Mouse (Mus musculus) hindbrain, postnatal 0 days (tissue): ENCODE results near the gene Elf5. TPM values are rescaled to one million over a fixed set of nuclear protein-coding genes. Genes with fewer than 3 reads are reported as not detected.

Experiments
- ATAC-seq: fragments of 200-750 bp; cut with Nextera tagmentation; 2 replicates; pipeline ENCODE4 v1.8.0; 2017; ENCODE audit warnings: mild to moderate bottlenecking, moderate TSS enrichment, moderate library complexity
- DNase-seq: peaks from one replicate; pipeline ENCODE4 v3.0.0-alpha.2; 2015; ENCODE audit warnings: low spot score
- H3K27ac ChIP-seq: fragments of 300-500 bp; sonication (generic); 2 replicates; pipeline ENCODE4 v1.5.1; 2014; ENCODE audit warnings: mild to moderate bottlenecking
- H3K27me3 ChIP-seq: fragments of 300-500 bp; sonication (generic); 2 replicates; pipeline ENCODE4 v1.6.1; 2014; ENCODE audit warnings: low read length, mixed read lengths; ENCODE audit not compliant: insufficient read depth
- H3K36me3 ChIP-seq: fragments of 300-500 bp; sonication (generic); 2 replicates; pipeline ENCODE4 v1.6.1; 2014; ENCODE audit warnings: low read length, mixed read lengths; ENCODE audit not compliant: insufficient read depth
- H3K4me1 ChIP-seq: fragments of 300-500 bp; sonication (generic); 2 replicates; pipeline ENCODE4 v1.6.1; 2014; ENCODE audit warnings: antibody characterized with exemption, low read length, mixed read lengths; ENCODE audit not compliant: insufficient read depth
- H3K4me2 ChIP-seq: fragments of 300-500 bp; sonication (generic); 2 replicates; pipeline ENCODE4 v1.6.1; 2014; ENCODE audit warnings: low read depth, mild to moderate bottlenecking, low read length, moderate library complexity, mixed read lengths
- H3K4me3 ChIP-seq: fragments of 300-500 bp; sonication (generic); 2 replicates; pipeline ENCODE4 v1.5.1; 2014; ENCODE audit warnings: low read length
- H3K9ac ChIP-seq: fragments of 300-500 bp; sonication (generic); replicated peaks from 2 replicates; pipeline ENCODE4 v1.6.1; 2014; ENCODE audit warnings: mild to moderate bottlenecking, low read length, moderate library complexity, mixed read lengths
- H3K9me3 ChIP-seq: fragments of 300-500 bp; sonication (generic); 2 replicates; pipeline ENCODE4 v1.6.1; 2016; ENCODE audit warnings: low read length, mixed read lengths
- CTCF ChIP-seq: IDR thresholded peaks from 2 replicates; pipeline ENCODE4 v1.5.1; 2016; ENCODE audit warnings: antibody characterized with exemption, control low read depth, low read depth
- WGBS: fragments of 180-500 bp; shearing (Covaris S2); extraction: QIAGEN DNeasy Blood & Tissue Kit; methylation state at CpG from one replicate; pipeline ENCODE4 v1.1.7; 2014; 5-methylcytosine and 5-hydroxymethylcytosine counted together
- polyA plus RNA-seq: library from polyadenylated mRNA; unstranded; fragments of >200 nt; fragmentation: Nextera tagmentation; extraction: Ambion mirVana; gene quantifications from 2 replicates; pipeline ENCODE4 v1.2.1, GENCODE M21; 2015
- total RNA-seq: library from RNA; depleted of rRNA; stranded (reverse); fragments of >200 nt; gene quantifications from 2 replicates; pipeline ENCODE4 v1.2.3, GENCODE M21; 2014; rRNA removed

Gene Elf5
- total RNA-seq (0.07 TPM in 1 of 2 replicates, not detected in the other), polyA plus RNA-seq (not detected in 2 replicates)

DNA sequence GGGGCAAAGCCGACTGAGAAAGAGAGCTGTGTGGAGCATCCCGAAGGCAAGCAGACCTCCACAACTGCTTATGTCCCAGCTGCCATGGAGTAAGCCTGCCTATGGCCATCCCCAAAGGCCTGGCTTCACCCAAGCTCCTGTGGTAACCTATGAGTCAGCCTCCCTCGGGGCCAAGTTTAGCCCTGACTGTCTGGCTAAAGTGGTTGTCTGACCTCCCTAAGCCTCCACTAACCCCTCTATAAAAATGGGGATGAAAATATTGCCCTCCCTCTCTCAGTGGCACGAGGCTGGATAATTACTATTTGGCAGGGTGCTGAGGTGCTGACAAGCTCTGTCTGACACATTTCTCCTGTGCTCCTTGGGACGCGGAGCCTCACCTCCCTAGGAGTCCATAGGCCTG, at the start of gene Elf5:
Gene Elf5, plus strand, starts transcription at position 341 of the 400 bp plus-strand sequence.
- no peak for ATAC-seq
- no peak for DNase-seq
- WGBS = 77% methylated on average over 6 of the region's 6 CpGs
- no peak for TF ChIP-seq CTCF
- Histone ChIP-seq H3K4me1 (no peaks in the 10 kb centered on the region), H3K9me3 (no peaks in the 10 kb centered on the region), H3K27me3 (no peaks in the 10 kb centered on the region), H3K27ac (no peak within 1 kb of the TSS), H3K4me2 (no peak within 1 kb of the TSS), H3K4me3 (no peak within 1 kb of the TSS), H3K9ac (no peak within 1 kb of the TSS), H3K36me3 (no peaks in the 10 kb centered on the region)

DNA sequence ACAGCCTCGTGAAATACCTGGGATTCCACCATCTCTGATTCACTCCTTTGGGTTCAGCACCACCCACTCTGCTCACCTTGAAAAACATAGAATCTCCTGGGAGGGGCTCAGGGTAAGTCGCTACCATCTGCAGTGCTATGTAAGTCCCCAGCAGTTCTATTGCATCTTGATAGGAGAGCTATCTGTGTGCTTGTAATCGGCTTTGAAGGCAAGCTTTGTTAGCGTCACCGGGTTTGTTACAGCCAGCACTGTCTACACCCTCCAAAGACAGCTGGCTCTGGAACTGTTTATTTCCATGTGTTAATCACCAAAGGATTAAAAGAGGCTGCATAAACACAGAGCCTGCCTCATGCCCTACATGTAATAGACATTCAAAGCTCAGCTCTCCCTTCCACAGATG, 38.9 kb upstream of the Elf5 start:
- no peak for TF ChIP-seq CTCF
- DNase-seq = no peak
- no peak overlapping the region for H3K9ac ChIP-seq
- no peaks in the 10 kb centered on the region for H3K36me3 ChIP-seq
- no peak for ATAC-seq
- no peaks in the 10 kb centered on the region for H3K4me1 ChIP-seq
- H3K4me3 ChIP-seq = no peak overlapping the region
- no peaks in the 10 kb centered on the region for H3K27me3 ChIP-seq
- 69% methylated on average over 5 of the region's 5 CpGs for WGBS
- H3K27ac ChIP-seq = no peak overlapping the region
- no peak overlapping the region for H3K4me2 ChIP-seq
- no peaks in the 10 kb centered on the region for H3K9me3 ChIP-seq

DNA sequence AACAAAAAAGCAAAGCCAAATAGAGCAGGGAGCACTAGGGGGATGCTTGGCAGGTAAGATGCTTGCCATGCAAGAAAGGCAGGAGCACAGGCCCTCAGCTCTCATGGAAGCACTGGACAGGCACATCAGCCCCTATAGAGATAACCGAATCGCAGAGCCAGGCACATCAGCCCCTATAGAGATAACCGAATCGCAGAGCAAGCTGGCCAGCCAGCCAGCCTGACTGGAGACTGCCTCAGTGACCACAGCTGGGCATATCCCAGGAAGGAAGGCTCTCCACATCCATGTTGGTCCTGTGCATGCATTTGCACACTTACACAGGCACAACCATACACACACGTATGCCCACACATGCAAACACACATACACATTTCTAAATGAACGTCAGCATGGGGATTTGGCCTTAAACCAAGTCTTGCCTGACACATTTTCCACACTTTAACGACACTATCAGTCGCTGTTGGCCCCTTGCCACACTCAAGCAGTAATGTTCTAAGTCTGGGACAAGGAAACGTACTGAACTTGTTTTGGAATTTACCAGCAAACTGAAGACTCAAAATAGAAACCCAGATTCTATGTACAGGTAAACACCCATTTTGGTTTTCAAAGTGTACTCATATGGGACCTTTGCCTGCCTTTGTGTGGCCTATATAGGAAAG, 31.9 kb upstream of the Elf5 start:
- WGBS = 66% methylated on average over 9 of the region's 9 CpGs

DNA sequence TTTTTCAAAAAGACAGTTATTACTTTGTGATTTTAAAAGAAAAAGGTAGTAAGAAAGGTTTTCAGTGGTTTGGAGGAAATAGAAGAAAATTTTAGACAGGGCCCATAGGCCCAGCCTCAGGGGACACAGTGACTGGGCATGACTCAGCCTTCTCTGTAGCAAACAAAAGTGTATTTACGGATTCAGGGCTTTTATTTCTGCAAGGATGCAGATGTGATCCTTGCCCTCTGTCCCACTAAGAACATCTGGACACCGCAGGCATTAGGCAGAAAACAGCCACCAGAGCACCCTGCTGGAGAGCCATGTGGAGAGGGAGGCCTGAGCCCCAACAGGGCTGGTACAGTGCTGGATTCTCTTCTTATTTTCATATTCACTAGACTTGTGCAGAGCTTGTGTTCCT, 29.3 kb upstream of the Elf5 start:
- DNase-seq (no peak), ATAC-seq (no peak)
- TF ChIP-seq CTCF = no peak
- H3K27me3 ChIP-seq = no peaks in the 10 kb centered on the region
- no peak overlapping the region for H3K4me2 ChIP-seq
- no peaks in the 10 kb centered on the region for H3K9me3 ChIP-seq
- no peaks in the 10 kb centered on the region for H3K4me1 ChIP-seq
- 76% methylated on average over 2 of the region's 2 CpGs for WGBS
- no peaks in the 10 kb centered on the region for H3K36me3 ChIP-seq
- H3K27ac ChIP-seq = no peak overlapping the region
- no peak overlapping the region for H3K4me3 ChIP-seq
- H3K9ac ChIP-seq = no peak overlapping the region

More for the DNA sequence above, 31.9 kb upstream of the Elf5 start:
- Histone ChIP-seq H3K36me3 (no peaks in the 10 kb centered on the region), H3K27ac (no peak overlapping the region), H3K9ac (no peak overlapping the region), H3K4me3 (no peak overlapping the region), H3K4me2 (no peak overlapping the region), H3K4me1 (no peaks in the 10 kb centered on the region), H3K9me3 (no peaks in the 10 kb centered on the region), H3K27me3 (no peaks in the 10 kb centered on the region)
- no peak for DNase-seq
- no peak for TF ChIP-seq CTCF
- ATAC-seq = no peak

- DNase-seq (no peak), ATAC-seq (no peak)
- Histone ChIP-seq H3K4me2 (no peak overlapping the region), H3K36me3 (no peaks in the 10 kb centered on the region), H3K4me1 (0 out of 2 replicates have a peak, but pooled peaks cover 4% of the 10 kb centered on the region), H3K9ac (no peak overlapping the region), H3K27ac (no peak overlapping the region), H3K9me3 (no peaks in the 10 kb centered on the region), H3K27me3 (no peaks in the 10 kb centered on the region), H3K4me3 (no peak overlapping the region)
- 86% methylated on average over 1 of the region's 1 CpGs for WGBS
- no peak for TF ChIP-seq CTCF
These were observed 23.6 kb upstream of the Elf5 start for GRCm38 (mm10) chr2:103387881-103388280.

DNA sequence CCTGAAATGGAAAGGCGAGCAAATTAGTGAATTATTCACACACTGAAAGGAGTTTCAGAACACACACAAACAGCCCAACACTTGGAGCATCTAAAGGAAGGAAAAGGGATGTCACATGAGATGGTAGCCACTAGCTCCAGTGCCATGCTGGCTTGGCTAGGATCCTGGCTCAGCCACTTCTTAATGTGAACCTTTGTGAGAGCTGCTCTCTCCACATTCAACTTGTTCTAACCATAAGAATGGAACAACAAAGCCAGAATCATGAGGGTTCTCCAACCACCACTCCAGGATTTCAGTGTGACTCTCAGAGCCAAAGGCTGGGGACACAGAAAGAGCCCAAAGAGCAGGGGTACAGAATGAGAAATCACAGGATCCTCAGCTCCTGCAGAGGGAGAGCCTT, 23.2 kb upstream of the Elf5 start:
- H3K4me1 ChIP-seq = 0 out of 2 replicates have a peak, but pooled peaks cover 4% of the 10 kb centered on the region
- H3K27ac ChIP-seq = no peak overlapping the region
- H3K9ac ChIP-seq = no peak overlapping the region
- H3K9me3 ChIP-seq = no peaks in the 10 kb centered on the region
- DNase-seq (no peak), ATAC-seq (no peak)
- WGBS = 96% methylated on average over 1 of the region's 1 CpGs
- no peak overlapping the region for H3K4me2 ChIP-seq
- no peaks in the 10 kb centered on the region for H3K36me3 ChIP-seq
- H3K4me3 ChIP-seq = no peak overlapping the region
- TF ChIP-seq CTCF = no peak
- H3K27me3 ChIP-seq = no peaks in the 10 kb centered on the region
